Mouse (Mus musculus) urinary bladder, adult 2 months (tissue): Measurements from ENCODE around the gene Mitf. TPM values are rescaled to one million over a fixed set of nuclear protein-coding genes. Genes with fewer than 3 reads are reported as not detected.

Experiments used
- DNase-seq: peaks from one replicate; pipeline ENCODE4 v3.0.0; 2022; ENCODE audit warnings: low spot score
- polyA plus RNA-seq: library from polyadenylated mRNA; depleted of rRNA; stranded (reverse); fragments of >200 nt; gene quantifications from 2 replicates; pipeline ENCODE4 v1.2.3, GENCODE M21; 2012

Gene Mitf
- polyA plus RNA-seq, 1 experiment: 5.6 TPM

DNA sequence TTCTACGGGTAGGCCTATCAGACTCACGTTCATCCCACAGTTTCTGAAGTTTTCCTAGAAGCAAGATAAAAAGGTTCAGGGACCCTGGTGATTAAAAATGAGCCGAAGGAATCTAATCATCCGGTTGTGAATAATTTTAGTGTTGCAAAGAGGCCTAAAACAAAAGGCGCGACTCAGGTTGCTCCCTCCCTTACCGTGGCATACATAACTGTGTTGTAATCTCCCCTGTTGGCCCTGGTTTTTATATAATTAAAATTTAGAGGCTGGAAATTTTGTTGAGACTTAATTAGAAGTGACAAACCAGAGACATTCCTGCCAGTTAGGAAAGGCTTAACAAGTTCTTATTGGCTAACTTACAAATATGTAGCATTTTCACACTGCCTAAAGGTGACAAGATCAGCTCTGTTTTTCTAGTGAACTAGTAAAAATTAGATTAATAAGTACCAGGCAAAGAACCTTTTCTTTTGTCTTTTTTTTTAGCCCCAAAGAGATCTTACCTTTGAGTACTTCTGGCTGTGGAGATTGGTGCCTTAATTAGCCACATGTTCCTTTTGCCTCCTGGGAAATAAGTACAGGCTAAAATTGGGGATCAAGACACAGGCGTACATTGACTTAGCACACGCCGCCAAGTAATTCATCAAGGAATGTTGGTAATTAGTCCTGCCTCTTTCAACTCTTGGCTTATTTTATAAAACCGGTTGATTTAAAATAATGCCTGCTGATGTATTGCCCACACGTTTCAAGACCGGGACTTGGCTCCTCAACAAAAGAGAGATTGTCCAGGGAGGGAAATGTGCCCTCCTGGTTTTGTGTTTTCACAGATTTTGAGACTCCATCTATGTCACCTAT, 143.4 kb downstream of the Mitf start:
- DNase-seq: no peak

DNA sequence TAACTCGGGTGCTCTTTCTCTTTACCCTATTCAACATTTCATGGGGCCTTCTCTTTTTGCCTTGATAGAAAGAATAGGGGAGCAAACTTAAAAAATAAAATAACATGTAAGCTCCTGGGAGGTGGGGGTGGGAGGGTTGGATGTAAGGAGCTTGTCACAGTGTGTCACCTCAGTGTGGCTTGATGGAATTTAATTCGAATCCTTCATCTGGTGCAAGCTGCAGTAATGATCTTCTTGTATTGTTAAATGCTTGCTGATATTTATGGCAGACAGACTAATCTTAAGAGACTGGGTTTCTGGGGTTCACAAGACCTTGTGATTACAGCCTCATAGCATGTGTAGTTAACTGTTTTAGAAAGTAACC, 144.0 kb downstream of the Mitf start:
- DNase-seq: no peak

DNA sequence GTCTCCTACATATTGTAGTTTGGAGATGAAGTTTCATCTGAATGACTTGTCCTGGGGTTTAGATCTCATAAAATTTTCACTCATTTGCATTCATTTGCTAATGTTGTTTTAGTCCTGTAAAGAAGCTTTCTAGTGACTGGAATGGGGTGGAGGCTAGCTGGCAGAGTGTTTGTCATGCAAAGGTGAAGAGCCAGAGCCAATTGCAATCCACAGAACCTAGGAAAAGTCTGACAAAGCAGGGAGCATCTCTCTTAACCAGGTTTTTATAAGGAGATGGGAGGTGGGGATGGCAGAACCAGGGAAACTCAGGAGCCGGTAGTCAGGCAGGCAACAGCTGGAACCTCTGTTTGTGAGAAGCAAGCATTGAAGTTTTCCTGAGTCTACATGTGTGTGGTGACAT, 144.9 kb downstream of the Mitf start:
- no peak for DNase-seq

DNA sequence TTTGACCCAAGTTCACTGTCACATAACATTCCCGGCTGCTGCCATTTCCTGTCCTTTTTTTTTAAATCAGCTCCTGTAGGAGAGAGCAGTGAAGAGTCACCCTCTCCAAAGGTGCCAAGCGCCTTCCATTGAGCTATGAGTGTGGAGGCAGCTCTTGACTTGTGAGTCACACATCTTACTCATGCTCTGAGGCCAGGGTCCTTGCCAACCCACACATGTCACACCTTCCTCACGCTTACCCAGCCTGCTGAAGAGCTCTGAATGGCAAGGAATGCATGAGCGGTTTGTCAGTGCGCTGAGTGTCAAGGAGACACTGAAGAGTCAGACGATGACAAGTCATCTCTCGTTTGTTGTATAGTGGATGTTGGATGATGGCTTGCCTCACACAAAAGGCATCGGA, 146.0 kb downstream of the Mitf start:
- no peak for DNase-seq

DNA sequence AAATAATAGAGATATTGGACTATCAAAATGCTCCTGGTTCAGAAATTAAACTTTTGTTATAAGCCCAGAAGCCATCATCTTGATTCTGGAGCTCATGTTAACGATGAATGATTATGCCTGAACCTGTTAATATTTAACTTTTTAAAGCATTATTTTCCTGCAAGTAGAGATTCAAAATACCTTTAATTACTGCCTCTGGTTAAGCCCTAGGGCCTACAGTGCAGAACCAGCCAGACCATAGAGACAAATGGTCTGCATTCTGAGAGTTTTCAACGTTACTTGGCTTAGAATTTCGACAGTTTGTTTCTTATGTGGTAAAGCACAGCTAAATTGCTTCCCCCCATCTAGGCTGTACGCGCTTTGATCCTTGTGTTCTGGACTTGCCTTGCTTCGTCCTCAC, 149.3 kb downstream of the Mitf start:
- DNase-seq: no peak

DNA sequence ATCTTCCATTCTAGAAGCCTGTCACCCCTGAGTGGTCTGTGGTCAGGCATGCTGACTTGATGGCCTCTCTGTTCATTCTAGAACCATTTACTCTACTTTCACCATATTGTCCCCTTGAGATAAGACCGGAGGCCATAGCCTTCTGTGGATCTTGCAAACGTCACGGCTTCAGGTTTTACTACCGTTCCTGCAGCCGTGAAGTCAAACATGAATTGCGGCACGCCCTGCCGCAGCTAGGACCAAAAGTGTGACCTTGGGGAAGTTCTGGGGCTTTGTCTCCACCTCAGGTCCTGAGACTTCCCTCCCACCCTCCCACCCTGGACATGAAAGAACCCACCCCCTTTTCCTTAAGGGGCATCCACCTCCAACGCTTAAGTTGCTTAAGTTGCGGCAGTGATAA, 149.8 kb downstream of the Mitf start:
- no peak for DNase-seq

DNA sequence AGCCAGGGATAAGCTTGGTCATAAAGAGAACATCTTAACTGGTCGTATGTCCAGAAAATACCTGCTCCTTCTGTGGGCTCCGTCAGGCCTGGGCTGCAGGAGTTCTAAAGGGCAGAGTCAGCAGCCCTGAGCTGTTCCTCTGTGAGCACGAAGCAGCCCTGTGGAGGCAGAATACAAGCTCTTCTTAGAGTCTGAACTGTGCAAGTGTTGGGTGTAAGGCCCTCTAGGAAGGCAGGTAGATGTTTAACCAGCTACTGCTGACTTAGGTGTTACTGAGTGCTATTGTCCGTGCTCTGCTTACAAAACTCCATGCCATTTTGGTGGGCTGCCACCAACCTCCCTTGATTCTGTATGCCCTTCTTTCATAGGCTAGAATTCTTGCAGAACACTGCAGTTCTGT, 151.4 kb downstream of the Mitf start:
- no peak for DNase-seq

DNA sequence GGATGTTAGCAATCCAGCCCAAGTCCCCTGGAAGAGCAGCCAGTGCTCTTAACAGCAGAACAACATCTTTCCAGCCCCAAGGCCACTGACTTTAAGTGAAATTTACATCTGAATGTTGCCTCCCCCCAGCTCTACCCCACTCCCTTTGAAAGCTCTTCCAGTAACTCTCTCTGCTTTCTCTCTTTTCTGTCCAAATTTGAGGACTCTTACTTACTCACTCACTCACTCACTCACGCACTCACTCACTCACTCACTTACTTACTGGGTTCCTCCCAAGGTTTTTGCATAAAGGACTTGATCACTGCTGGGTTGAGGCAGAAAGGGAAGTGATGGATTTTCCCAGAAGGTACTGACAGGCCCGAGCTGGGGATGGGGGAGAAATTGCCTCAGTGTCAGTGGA, 154.9 kb downstream of the Mitf start:
- DNase-seq: no peak

DNA sequence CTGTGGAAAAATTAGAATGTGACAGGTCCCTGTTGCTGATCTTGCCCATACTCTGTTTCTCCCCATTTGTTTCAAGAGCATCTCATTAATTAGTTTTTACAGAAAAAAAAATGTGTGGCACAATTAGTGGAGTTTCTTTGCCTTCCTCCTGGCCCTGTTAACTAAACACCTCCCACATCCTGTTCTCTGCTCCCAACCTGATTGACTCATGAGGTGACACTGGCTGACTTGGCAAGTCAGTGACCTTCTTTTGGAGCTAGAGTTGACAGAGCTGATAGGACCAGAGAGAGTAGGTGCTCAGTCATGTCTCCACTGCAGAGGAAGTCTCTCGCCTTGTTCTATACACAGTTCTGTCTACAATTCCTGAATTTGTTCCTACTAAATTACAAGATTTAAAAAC, 155.5 kb downstream of the Mitf start:
- no peak for DNase-seq

DNA sequence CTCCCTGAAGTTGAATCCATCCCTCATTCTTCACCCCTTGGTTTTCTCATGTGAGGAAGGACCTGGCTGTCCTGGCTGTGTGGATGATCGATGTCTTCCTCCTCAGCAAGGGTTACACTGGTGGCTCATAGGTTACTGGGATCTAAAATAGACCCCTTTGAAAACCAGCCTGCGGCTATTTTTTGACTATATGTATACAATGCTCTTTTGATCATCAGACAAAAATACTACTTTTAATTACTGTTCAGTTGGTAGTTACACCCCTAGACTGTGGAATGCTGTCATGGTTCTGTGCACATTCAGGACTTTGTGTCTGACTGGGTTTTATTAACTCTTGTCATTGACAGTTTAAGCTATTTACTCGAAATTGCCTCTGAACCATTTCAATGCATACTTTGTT, 157.9 kb downstream of the Mitf start:
- DNase-seq: no peak

DNA sequence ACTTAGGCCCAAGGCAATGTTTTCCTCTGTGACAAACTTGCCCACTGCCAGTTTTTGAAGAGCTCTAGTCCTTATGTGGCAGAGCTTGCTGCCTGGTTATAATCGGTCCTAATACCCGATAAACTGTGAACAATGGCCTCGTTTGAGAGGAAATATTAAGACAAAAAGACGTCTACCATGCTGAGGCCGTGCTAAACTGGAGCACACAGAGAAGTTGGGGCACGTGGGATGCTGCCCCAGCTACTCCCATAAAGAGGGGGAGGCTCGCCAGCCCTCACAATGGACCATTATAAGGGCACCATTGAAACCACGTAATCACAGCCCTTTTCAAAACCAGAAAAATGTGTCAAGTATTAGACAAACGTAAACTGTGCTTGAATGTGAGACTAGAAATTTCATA, 174.8 kb downstream of the Mitf start:
- DNase-seq: no peak

DNA sequence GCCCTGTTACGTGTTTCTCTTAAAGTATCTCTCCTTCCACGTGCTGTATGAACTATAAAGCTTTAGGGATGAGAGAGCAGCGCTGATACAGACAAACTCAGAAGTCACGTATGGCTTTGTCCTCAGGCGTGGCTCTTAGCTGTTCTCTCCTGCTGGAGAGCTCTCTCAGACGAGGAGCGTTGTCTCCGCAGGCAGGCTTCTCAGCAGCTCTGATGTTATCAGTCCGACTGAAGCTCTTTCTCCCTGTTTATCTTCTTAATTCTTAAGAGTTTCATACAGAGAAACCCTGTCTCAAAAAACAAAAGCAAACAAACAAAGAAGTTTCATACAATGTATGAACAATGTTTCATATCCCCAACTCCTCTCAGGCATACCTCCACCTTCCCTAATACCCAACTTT, 178.8 kb downstream of the Mitf start:
- no peak for DNase-seq

DNA sequence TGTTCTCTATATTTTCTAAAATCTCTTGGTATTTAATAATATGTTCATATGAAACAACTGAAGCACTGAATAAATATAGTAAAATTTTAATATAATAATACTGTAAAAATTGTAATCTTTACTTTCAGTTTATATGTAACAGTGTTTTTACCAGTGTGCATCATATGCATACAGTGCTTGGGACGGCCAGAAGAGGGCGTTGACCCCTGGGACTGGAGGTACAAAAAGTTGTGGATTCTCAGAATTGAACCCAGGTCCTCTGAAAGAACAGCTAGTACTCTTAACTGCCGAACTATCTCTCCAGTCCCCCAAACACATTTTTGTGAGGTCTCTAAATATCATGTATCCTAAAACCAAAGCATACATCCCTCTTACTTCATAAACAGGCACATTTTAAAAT, 179.6 kb downstream of the Mitf start:
- DNase-seq: no peak

DNA sequence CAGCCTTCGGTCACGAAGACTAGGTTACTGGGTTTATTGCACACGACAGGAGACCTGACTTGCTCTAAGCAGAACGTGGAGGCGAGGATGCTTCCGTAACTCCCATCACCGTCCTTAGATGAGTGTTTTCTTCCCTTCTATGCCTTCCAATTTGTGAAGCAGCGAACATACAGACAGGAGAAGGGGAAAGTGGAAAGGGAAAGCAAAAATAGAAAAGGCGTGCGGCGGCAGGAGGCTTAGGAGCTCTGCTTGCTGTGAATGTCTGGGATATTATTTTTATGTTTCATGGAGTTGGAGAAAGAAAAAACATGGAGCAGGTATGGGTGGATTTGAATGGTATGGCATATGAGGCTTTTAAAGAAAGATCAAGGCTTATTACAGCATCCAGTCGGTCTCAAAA, 186.7 kb downstream of the Mitf start:
- no peak for DNase-seq

DNA sequence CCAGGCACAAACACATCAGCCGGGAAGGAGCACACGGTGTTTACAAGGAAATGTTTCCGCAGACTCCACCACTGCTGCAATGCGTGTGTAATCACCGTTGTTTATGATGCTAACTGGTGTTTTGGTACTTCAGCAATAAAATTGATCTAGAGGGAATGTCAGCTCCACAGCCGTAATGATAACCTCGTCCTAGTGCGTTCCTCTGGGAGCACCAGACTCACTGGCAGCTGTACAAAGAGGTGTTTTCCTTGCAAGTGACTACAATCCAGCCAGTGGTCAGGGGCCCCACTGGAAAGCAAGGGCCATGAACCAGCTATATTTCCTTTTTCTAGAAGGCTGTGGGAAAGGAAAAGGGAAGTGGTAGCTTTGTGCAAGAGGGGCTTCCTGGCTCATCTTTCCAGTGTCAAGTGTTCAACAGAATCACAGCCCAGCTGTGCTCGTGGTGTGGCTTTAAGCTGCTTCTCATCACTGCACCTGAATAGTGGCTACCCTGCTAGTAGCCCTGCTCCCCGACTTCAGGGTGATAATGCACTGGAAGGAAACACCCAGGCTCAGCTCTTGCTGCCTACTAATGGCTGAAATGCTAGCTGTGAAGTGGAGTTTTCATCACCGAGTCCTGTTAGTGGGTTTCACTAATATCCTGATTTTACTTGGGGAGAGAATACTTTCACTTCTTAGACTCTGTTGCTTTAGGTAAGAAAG, 188.9 kb downstream of the Mitf start:
- DNase-seq: no peak

DNA sequence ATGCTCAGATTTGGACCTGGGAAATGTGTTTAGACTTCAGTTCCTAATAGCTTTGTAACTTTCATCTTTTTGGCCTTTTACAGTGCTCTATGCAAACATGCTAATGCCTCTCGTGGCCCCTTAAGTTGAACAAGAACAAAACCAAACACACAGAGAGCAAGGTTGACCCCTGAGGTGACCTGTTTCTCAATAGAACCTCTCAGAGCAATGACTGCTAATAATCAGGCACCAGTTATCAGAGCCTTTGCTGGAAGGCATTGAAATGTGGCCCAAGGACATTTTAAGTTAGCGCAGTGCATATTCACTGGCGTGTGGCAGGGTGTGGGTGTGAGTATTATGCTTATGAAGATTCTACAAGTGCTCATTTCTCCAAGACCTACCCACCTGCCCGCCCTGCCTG, 194.7 kb downstream of the Mitf start:
- DNase-seq: no peak

DNA sequence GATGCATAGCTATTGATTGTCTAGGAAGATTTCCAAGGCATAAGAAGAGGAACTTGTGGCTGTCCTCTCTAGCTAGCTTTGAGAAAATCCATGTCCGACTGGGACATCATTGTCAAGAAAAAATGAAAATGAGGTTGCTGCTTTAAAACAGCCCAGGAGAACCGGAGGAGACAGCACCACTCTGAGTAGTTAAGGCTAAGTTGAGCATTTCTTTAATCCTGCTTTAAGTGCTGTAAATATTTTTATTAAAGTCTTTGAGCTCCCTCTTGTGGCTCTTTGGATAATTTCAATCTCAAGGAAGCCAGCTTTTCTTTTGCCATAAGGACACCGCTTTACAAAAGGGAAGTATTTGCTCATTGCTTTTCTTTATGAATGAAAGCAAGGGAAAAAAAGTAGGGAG, 196.3 kb downstream of the Mitf start:
- DNase-seq: no peak

DNA sequence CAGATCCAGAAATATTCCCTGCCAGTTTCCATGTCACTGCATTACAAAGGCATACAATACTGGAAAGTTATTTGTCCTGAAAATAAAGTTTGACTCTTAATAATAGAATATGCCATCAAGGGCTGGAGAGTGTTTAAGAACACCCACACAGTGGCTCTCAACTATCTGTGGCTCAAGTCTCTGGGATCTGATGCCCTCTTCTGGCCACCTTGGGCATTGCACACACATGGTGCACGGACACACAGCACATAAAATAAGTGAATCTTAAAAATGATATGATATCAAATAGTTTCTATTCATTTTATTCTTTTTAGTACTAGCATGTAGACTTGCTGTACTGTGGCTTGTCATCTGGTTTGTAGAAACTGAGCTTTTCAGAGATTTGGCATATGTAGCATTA, 198.7 kb downstream of the Mitf start:
- DNase-seq: no peak

DNA sequence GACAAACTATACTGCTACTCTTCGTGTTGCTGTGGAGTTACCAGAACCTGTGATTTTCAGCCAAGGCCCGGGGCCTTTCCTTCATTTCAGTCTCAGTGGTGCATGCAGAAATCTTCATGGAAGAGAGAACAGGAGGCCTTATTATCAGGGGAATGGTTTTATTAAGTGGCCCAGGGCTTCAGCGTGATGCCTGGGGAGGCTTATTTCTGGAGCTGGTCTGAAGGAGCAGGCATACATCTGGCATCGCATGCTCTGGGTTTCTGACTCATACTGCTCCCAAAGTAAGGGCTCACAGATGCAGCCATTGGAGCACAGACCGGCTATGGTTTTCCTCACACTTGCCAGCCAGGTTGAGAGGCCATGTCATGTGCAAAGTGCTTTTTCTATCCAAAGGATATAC, 208.2 kb downstream of the Mitf start:
- DNase-seq: no peak

DNA sequence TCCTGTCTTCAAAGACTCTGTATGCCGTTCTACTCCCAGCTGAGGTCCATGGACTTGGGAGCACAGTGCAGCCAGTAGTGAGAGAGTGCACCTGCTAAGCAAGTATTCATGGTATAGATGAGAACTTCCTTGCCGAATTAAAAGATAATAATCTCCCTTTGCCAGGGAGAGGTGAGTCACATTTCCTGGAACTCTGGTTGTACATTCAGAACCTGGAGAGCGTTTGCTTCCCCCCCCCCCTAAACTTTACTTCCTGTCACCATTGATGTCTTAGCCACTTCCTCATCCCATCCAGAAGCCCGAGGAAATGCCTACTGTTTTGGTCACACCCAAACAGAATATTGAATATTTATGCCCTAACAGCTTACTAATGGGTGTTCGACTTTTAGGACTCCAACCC, 209.0 kb downstream of the Mitf start:
- no peak for DNase-seq

DNA sequence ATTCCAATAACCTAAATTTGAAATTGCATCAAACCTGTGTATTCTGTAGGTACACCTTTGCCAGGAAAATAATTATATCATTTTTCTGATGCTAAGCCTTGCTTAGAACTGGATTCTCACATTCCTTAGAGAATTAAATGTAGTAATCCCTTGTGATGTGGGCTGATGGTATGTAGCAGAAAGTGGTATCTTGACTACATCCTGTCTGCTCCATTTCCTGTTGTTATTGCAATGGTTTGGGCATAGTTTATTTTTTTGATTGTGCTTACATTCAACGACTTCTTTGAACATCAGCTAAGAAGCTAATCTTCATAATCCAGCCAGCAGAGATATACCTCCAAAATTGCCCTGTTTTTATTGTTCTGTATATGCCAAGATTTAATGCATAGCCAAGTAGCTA, 217.0 kb downstream of the Mitf start:
- DNase-seq: no peak

DNA sequence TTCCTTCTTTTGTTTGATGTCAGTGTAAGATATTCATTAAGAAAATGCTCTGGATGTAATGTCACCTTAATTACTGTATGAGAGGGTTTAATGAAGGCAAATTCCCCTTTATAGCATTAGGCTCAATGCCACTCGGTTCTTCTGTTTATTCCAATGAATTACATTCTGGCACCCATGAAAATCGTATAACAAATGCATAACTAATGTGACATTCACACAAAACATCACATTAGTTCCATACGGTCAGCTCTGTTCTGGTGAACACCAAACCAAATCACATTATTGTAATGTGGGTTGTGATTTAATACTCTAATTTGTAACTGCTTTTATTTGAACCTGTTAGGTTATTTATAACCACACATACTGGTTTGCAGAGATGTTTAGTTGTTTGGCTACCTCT, 231.7 kb downstream of the Mitf start:
- no peak for DNase-seq

DNA sequence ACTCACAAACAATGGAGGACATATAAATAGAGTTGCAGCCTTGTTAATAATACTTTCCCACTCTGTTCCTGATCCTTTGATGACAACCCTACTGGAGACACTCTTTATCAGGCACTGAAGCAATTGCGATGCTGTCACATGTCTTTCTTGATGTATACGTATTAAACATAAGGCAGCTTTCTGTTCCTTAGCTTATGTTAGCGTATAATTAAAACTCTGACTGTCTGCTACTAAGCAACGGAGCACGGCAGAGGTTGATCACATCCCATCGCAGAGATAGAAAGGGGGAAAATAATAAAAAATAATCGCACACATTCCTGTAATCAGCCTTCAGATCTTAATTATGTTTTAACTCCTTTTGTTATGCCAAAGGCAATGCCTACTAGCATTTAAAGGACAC, 234.9 kb downstream of the Mitf start:
- no peak for DNase-seq
